Mouse (Mus musculus): Measurements from ENCODE around the gene Gm17334. TPM values are rescaled to one million over a fixed set of nuclear protein-coding genes. Genes with fewer than 3 reads are reported as not detected.
"Not testable (repeated sequence)": the region's sequence is repeated elsewhere in the genome, so short reads cannot be mapped to it uniquely, and the experiment has no call there.

Gene Gm17334
- polyA plus RNA-seq, 1 experiment from 2014 or later = not detected

DNA sequence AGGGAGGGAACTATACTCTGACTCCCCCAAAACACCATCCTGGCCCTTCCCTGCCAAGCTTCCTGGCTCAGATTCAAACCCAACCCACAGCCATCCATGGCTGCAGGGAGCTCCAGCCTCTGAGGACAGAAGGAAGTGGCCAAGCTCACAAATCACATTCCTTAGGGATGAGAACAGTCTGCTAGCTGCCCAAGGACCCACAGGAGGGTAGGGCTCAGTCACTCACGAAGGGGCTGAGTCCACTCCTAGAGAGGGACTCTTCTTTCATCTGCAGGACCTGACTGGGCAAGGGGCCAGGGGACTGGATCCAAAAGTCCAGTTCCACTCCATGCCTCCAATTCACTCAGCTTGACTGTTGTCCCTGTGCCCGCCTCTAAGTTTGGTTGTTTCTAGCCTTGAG, 11.2 kb downstream of the Gm17334 start:
- WGBS = 14% methylated on average over 2 of the region's 2 CpGs
- Histone ChIP-seq H3K4me1 (ENCODE audit: control insufficient read depth in 2 of 2, insufficient read depth in 2 of 2, low read length in 2 of 2) (peaks cover 49 to 57% of the 10 kb centered on the region in 2 experiments), H3K4me3 (ENCODE audit: control insufficient read depth in 1 of 2, insufficient read depth in 1 of 2, low read depth in 1 of 2, low read length in 2 of 2) (no peak overlapping the region), H3K36me3 (ENCODE audit: control insufficient read depth, insufficient read depth, low read length) (no peaks in the 10 kb centered on the region), H3K27ac (replicated peaks in 1 of 2; ENCODE audit: control insufficient read depth in 1 of 2, insufficient read depth in 1 of 2, low read depth in 2 of 2, low read length in 2 of 2) (peak overlapping the region; percentile 93 to 97), H3K27me3 (ENCODE audit: control insufficient read depth, insufficient read depth, low read length) (no peaks in the 10 kb centered on the region), H3K9me3 (ENCODE audit: control insufficient read depth, low read length) (no peaks in the 10 kb centered on the region), H3K4me2 (ENCODE audit: low read length) (peak overlapping the region; percentile 79; the same call in 1 of the 2 replicates), H3K9ac (ENCODE audit: low read length) (peak overlapping the region; percentile 21; the same call in 1 of the 2 replicates)
- peak; percentile 40 for ATAC-seq (ENCODE audit: insufficient number of reproducible peaks, insufficient read depth, low FRiP score, low read depth)

DNA sequence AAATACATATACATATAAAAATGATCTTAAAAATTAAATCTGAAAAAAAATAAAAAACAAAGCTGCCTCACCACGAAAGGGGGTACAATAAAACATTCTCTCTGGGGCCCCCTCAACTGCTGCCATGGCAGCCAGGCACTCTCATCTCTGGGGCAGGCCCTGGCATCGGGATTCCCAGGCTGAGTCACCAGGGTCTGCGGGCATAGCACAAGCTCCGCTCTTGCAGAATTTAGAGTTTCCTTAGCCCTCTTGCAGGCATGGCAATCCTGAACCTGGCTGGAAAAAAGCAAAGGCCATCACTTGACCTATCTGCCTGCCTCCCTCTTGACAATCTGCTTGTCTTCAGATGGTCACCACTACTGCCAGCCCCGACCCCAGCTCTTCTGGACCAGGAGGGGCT, 11.7 kb downstream of the Gm17334 start:
- Histone ChIP-seq H3K4me3 (ENCODE audit: control insufficient read depth in 1 of 2, insufficient read depth in 1 of 2, low read depth in 1 of 2, low read length in 2 of 2) (no peak overlapping the region), H3K27ac (replicated peaks in 1 of 2; ENCODE audit: control insufficient read depth in 1 of 2, insufficient read depth in 1 of 2, low read depth in 2 of 2, low read length in 2 of 2) (peak overlapping the region; percentile 93 to 97), H3K9ac (ENCODE audit: low read length) (peak overlapping the region; percentile 21; the same call in 1 of the 2 replicates), H3K27me3 (ENCODE audit: control insufficient read depth, insufficient read depth, low read length) (no peaks in the 10 kb centered on the region), H3K36me3 (ENCODE audit: control insufficient read depth, insufficient read depth, low read length) (no peaks in the 10 kb centered on the region), H3K9me3 (ENCODE audit: control insufficient read depth, low read length) (no peaks in the 10 kb centered on the region), H3K4me1 (ENCODE audit: control insufficient read depth in 2 of 2, insufficient read depth in 2 of 2, low read length in 2 of 2) (peaks cover 49 to 57% of the 10 kb centered on the region in 2 experiments), H3K4me2 (ENCODE audit: low read length) (no peak overlapping the region)
- 65% methylated on average over 5 of the region's 5 CpGs for WGBS
- ATAC-seq (ENCODE audit: insufficient number of reproducible peaks, insufficient read depth, low FRiP score, low read depth) = no peak

DNA sequence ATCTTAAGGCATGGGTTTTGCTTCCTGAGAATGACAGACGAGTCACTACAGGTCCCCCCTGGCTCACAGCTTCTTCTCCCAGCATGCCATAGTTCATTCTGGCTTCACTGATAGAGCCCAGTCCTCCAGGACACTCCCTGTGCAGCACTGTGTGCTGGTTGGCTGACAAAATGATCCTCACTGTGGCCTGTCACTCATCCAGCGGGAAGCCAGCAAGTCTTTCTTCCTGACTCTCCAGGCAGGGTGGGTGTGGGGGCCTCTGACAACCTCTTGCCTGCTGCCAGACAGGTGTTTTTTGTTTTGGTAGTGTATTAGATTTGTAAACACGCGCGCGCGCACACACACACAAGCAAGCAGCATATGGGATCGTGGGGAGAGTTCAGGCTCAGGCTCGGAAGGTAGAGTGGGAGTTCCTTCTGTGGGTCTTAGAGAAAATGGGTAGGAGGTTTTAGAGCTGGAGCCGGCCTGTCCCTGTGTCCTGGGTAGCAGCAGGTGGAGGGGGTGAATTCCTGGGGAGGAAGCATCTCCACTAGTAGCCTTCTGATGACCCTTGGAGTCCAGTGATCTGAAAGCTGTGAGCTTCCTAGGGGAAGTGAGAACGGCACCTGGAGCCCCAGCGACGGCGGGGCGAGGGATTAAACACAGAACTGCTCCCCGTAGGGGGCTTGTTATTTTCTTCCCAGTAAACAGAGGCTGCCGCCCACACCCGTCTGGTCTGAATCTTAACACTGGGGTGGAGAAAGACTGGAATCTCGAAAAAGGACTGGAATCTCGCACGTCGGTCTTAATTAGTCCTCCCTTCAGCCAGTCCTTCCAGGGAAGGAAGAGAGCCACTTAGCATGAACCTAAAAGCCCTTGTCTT, 13.2 kb downstream of the Gm17334 start:
- peak overlapping the region; percentile 37 for H3K4me2 ChIP-seq (ENCODE audit: low read length)
- H3K9ac ChIP-seq (ENCODE audit: low read length) = peak overlapping the region; percentile 62; the same call in 1 of the 2 replicates
- no peaks in the 10 kb centered on the region for H3K36me3 ChIP-seq (ENCODE audit: control insufficient read depth, insufficient read depth, low read length)
- H3K4me3 ChIP-seq (ENCODE audit: control insufficient read depth in 1 of 2, insufficient read depth in 1 of 2, low read depth in 1 of 2, low read length in 2 of 2) = no peak overlapping the region
- no peak for ATAC-seq (ENCODE audit: insufficient number of reproducible peaks, insufficient read depth, low FRiP score, low read depth)
- H3K9me3 ChIP-seq (ENCODE audit: control insufficient read depth, low read length) = no peaks in the 10 kb centered on the region
- peaks cover 48 to 57% of the 10 kb centered on the region in 2 experiments for H3K4me1 ChIP-seq (ENCODE audit: control insufficient read depth in 2 of 2, insufficient read depth in 2 of 2, low read length in 2 of 2)
- H3K27ac ChIP-seq (replicated peaks in 1 of 2; ENCODE audit: control insufficient read depth in 1 of 2, insufficient read depth in 1 of 2, low read depth in 2 of 2, low read length in 2 of 2) = no peak overlapping the region
- H3K27me3 ChIP-seq (ENCODE audit: control insufficient read depth, insufficient read depth, low read length) = no peaks in the 10 kb centered on the region
- WGBS = 18% methylated on average over 22 of the region's 22 CpGs

DNA sequence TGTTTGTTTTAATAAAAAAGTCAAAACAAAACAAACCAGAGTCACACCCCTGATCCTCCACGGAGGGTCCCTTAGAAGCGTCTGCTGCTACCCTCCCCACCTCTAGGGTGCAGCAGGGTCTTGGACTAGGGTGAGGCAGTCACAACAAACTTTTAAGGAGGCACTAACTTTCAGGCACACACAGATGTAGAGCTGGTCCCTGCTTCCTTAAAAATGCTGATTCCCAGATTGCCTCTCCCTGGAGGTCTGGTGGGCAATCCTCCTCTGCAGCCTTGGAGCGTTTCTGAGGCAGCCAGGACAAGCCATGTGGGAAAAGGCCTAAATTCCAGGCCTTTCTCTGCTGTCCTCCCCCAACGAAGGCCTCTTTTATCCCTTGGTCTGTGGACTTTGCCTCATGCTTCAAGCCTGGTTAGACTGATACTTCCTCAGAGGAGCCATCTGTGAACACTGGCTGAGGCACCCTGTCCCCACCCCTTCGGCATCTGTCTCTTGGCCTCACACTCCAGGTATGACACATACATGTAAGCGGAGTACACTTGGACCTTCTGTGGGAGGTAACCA, 14.1 kb downstream of the Gm17334 start:
- Histone ChIP-seq H3K4me2 (ENCODE audit: low read length) (0 out of 2 replicates have a peak overlapping the region, but pooled peaks have one; percentile 37), H3K36me3 (ENCODE audit: control insufficient read depth, insufficient read depth, low read length) (no peaks in the 10 kb centered on the region), H3K27me3 (ENCODE audit: control insufficient read depth, insufficient read depth, low read length) (no peaks in the 10 kb centered on the region), H3K9ac (ENCODE audit: low read length) (peak overlapping the region; percentile 41; the same call in 1 of the 2 replicates), H3K4me3 (ENCODE audit: control insufficient read depth in 1 of 2, insufficient read depth in 1 of 2, low read depth in 1 of 2, low read length in 2 of 2) (no peak overlapping the region), H3K27ac (replicated peaks in 1 of 2; ENCODE audit: control insufficient read depth in 1 of 2, insufficient read depth in 1 of 2, low read depth in 2 of 2, low read length in 2 of 2) (peak overlapping the region in 1 of 2 experiments; percentile 46; a peak in 2 of 4 replicates), H3K4me1 (ENCODE audit: control insufficient read depth in 2 of 2, insufficient read depth in 2 of 2, low read length in 2 of 2) (peaks cover 41 to 49% of the 10 kb centered on the region in 2 experiments), H3K9me3 (ENCODE audit: control insufficient read depth, low read length) (no peaks in the 10 kb centered on the region)
- WGBS = 42% methylated on average over 6 of the region's 6 CpGs
- ATAC-seq (ENCODE audit: insufficient number of reproducible peaks, insufficient read depth, low FRiP score, low read depth) = no peak

DNA sequence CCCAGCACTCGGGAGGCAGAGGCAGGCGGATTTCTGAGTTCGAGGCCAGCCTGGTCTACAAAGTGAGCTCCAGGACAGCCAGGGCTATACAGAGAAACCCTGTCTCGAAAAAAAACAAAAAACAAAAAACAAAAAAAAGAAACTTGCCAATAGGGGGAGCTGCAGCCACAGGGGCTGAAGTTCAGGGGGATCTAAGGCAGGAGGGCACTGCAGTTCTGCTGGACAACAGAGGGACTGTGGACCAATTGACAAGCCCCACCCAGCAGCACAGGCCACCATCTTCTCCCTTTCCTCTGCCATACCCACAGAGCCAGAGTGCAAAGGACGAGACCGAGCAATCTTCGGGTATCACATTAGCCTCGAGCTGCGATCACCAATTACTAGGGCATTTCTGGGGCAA, 15.0 kb downstream of the Gm17334 start:
- 77% methylated on average over 9 of the region's 9 CpGs for WGBS
- H3K27me3 ChIP-seq (ENCODE audit: control insufficient read depth, insufficient read depth, low read length); H3K4me3 ChIP-seq (ENCODE audit: control insufficient read depth in 1 of 2, insufficient read depth in 1 of 2, low read depth in 1 of 2, low read length in 2 of 2); H3K9me3 ChIP-seq (ENCODE audit: control insufficient read depth, low read length); H3K27ac ChIP-seq (replicated peaks in 1 of 2; ENCODE audit: control insufficient read depth in 1 of 2, insufficient read depth in 1 of 2, low read depth in 2 of 2, low read length in 2 of 2); H3K36me3 ChIP-seq (ENCODE audit: control insufficient read depth, insufficient read depth, low read length); H3K4me2 ChIP-seq (ENCODE audit: low read length); H3K9ac ChIP-seq (ENCODE audit: low read length); ATAC-seq (ENCODE audit: insufficient number of reproducible peaks, insufficient read depth, low FRiP score, low read depth): not testable (repeated sequence)
- H3K4me1 ChIP-seq (ENCODE audit: control insufficient read depth in 2 of 2, insufficient read depth in 2 of 2, low read length in 2 of 2) = peaks cover 32 to 41% of the 10 kb centered on the region in 2 experiments

DNA sequence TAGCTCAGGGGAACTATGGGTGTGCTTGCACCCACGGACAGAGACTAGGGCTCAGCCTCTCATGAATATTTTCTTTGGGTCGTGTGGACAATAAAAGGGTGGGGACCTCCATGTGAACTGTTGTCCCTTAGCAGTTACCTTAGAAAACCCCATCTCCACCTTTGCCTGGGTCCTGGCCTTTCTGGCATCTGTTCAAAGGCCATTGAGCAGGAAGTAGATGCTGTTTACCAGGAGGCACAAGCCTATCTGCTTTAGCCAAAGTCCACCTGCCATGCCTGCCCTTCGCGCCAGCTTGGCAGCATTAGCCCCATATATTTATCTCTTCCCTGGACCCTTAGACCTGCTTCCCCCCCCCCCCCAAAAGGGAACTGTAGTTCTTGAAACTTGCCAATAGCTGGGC, 15.4 kb downstream of the Gm17334 start:
- ATAC-seq (ENCODE audit: insufficient number of reproducible peaks, insufficient read depth, low FRiP score, low read depth) = no peak
- H3K27me3 ChIP-seq (ENCODE audit: control insufficient read depth, insufficient read depth, low read length) = no peaks in the 10 kb centered on the region
- 85% methylated on average over 4 of the region's 4 CpGs for WGBS

DNA sequence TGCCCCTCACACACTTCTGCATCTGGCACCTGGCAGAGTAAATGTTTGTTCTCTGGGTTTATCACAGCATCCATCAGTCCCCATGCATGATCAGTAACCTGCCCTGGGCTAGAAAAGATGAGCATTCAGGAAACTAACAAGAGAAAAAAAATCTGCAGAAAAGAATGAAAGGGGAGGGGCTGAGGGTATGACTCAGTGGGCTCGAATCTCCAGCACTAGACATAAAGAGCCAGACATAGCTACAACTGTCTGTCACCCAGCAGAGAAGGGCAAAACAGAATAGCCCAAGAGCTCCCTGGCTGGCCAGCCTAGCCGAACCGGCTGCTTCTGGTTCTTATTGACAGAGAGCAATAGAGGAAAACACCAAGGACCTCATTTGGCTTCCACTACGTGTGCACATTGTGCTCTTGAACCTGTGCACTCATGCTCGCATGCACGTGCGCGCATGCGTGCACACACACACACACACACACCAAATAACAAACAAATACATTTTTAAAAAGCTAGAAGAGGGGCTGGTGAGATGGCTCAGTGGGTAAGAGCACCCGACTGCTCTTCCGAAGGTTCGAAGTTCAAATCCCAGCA, 17.9 kb downstream of the Gm17334 start:
- no peak overlapping the region for H3K9ac ChIP-seq (ENCODE audit: low read length)
- H3K4me1 ChIP-seq (ENCODE audit: control insufficient read depth in 2 of 2, insufficient read depth in 2 of 2, low read length in 2 of 2) = peaks cover 13 to 14% of the 10 kb centered on the region in 2 experiments; a peak in 3 of 4 replicates
- WGBS = 78% methylated on average over 12 of the region's 12 CpGs
- H3K4me2 ChIP-seq (ENCODE audit: low read length) = no peak overlapping the region
- H3K4me3 ChIP-seq (ENCODE audit: control insufficient read depth in 1 of 2, insufficient read depth in 1 of 2, low read depth in 1 of 2, low read length in 2 of 2) = no peak overlapping the region
- ATAC-seq (ENCODE audit: insufficient number of reproducible peaks, insufficient read depth, low FRiP score, low read depth) = no peak
- H3K9me3 ChIP-seq (ENCODE audit: control insufficient read depth, low read length) = 0 out of 2 replicates have a peak, but pooled peaks cover 2% of the 10 kb centered on the region
- no peak overlapping the region for H3K27ac ChIP-seq (replicated peaks in 1 of 2; ENCODE audit: control insufficient read depth in 1 of 2, insufficient read depth in 1 of 2, low read depth in 2 of 2, low read length in 2 of 2)
- H3K27me3 ChIP-seq (ENCODE audit: control insufficient read depth, insufficient read depth, low read length) = no peaks in the 10 kb centered on the region
- H3K36me3 ChIP-seq (ENCODE audit: control insufficient read depth, insufficient read depth, low read length) = no peaks in the 10 kb centered on the region

More for the DNA sequence above, 15.4 kb downstream of the Gm17334 start:
- Histone ChIP-seq H3K9me3 (ENCODE audit: control insufficient read depth, low read length) (0 out of 2 replicates have a peak, but pooled peaks cover 2% of the 10 kb centered on the region), H3K4me2 (ENCODE audit: low read length) (no peak overlapping the region), H3K4me3 (ENCODE audit: control insufficient read depth in 1 of 2, insufficient read depth in 1 of 2, low read depth in 1 of 2, low read length in 2 of 2) (no peak overlapping the region), H3K4me1 (ENCODE audit: control insufficient read depth in 2 of 2, insufficient read depth in 2 of 2, low read length in 2 of 2) (peaks cover 28 to 37% of the 10 kb centered on the region in 2 experiments), H3K27ac (replicated peaks in 1 of 2; ENCODE audit: control insufficient read depth in 1 of 2, insufficient read depth in 1 of 2, low read depth in 2 of 2, low read length in 2 of 2) (no peak overlapping the region), H3K36me3 (ENCODE audit: control insufficient read depth, insufficient read depth, low read length) (no peaks in the 10 kb centered on the region), H3K9ac (ENCODE audit: low read length) (no peak overlapping the region)
